Mouse (Mus musculus): ENCODE results near the gene Add3. TPM values are rescaled to one million over a fixed set of nuclear protein-coding genes. Genes with fewer than 3 reads are reported as not detected.
"Not testable (repeated sequence)": the region's sequence is repeated elsewhere in the genome, so short reads cannot be mapped to it uniquely, and the experiment has no call there.

Gene Add3
- polyA plus RNA-seq, 1 experiment from 2014 or later, result 48.5 TPM

DNA sequence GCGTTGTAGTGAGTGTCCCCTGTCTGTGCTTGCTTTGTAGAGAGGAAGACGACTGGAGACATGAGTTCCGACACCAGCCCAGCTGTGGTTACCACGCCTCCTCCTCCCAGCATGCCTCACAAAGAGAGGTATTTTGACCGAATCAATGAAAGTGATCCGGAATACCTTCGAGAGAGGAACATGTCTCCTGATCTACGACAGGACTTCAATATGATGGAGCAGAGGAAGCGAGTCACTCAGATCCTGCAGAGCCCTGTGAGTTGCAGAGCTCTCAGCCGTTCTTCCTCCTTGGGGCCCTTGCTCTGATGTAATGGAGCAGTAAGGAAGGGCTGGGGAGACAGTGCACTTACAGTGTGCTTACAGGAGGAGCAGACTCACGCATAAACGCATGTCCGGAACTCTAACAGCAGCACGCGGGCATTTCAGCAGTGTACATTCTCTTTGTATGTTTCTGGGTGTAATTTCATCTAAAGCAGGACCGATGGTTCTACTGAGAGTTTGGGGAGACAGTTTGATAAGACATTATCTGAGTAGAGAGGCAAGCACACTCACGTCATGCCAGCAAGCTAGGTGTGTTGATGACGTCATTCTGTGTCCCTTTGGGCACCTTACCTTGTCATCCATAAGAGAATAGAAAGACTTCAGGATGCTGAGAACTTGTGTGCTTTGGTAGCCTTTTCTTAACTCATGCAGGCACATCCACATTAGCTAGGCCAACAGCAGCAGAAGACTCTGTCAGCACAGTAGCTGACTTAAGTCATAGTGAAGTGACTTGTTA lies 76.7 kb downstream of the Add3 start:
- Histone ChIP-seq H3K9ac (no peak overlapping the region), H3K4me1 (no peaks in the 10 kb centered on the region), H3K4me3 (replicated peaks) (no peak overlapping the region), H3K27ac (no peak overlapping the region), H3K9me3 (no peaks in the 10 kb centered on the region), H3K27me3 (no peaks in the 10 kb centered on the region), H3K4me2 (no peak overlapping the region), H3K36me3 (replicated peaks) (no peaks in the 10 kb centered on the region)
- WGBS, result 91% methylated on average over 18 of the region's 18 CpGs
- no peak for ATAC-seq (ENCODE audit: low FRiP score)

DNA sequence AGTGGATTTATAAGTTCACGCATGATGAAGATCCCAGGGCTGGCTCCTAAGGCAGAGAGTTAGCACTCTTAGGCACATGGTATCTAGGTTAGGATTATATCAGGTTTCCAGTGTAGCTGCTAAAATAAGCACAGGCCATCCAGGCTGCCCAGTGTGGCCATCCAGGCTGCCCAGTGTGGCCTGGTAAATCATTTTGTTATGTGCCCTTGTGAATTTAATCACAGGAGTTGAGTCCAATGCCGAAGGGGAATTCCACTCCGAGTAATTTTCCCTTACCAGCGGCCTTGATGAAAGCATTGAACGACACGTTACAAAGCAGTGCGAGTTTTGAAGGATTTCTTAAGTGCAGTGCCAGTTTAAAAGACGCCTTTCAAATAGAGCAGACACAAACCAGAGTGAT lies 77.6 kb downstream of the Add3 start:
- no peak for ATAC-seq (ENCODE audit: low FRiP score)
- no peak overlapping the region for H3K27ac ChIP-seq
- H3K9ac ChIP-seq, result no peak overlapping the region
- H3K4me1 ChIP-seq, result no peaks in the 10 kb centered on the region
- no peaks in the 10 kb centered on the region for H3K27me3 ChIP-seq
- 84% methylated on average over 8 of the region's 8 CpGs for WGBS
- no peaks in the 10 kb centered on the region for H3K9me3 ChIP-seq
- H3K4me3 ChIP-seq (replicated peaks), result no peak overlapping the region
- no peaks in the 10 kb centered on the region for H3K36me3 ChIP-seq (replicated peaks)
- no peak overlapping the region for H3K4me2 ChIP-seq

DNA sequence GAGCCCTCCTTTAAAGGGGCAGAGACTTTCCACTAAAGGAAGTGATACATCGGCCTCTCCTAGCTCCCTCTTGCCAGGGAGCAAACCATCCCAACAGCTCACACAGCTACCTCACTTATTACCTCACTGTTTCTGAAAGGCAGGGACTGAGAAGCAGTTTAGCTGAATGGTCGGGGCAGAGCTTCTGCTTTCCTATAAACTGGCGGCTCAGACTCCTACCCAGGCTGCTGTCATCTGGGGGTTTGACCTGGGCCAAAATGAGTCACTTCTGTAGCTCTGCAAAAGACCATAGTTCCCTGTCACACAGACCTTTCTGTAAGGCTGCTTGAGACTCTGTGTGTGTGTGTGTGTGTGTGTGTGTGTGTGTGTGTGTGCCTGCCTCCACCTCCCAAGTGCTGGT lies 79.1 kb downstream of the Add3 start:
- H3K4me2 ChIP-seq, result no peak overlapping the region
- no peaks in the 10 kb centered on the region for H3K9me3 ChIP-seq
- H3K27me3 ChIP-seq, result no peaks in the 10 kb centered on the region
- H3K36me3 ChIP-seq (replicated peaks), result no peaks in the 10 kb centered on the region
- 92% methylated on average over 3 of the region's 3 CpGs for WGBS
- H3K4me3 ChIP-seq (replicated peaks), result no peak overlapping the region
- no peaks in the 10 kb centered on the region for H3K4me1 ChIP-seq
- no peak overlapping the region for H3K27ac ChIP-seq
- H3K9ac ChIP-seq, result no peak overlapping the region
- ATAC-seq (ENCODE audit: low FRiP score), result no peak

DNA sequence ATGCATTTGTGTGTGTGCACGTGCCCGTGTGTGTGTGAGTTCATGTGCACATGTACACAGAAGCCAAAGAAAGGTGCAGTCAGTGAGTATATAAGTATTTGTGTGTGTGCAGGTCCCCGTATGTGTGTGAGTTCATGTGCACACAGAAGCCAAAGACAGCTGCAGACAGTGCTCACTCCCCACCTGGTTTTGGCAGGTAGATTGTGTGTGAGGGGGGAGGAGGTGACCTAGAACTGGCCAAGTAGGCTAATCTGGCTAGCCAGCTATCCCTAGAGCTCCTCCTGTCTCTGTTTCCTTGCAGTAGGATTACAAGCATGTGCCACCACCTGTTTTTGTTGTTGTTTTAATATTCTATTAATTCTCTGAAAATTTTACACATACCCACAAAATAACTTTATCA lies 80.9 kb downstream of the Add3 start:
- no peak overlapping the region for H3K4me3 ChIP-seq (replicated peaks)
- H3K4me1 ChIP-seq, result no peaks in the 10 kb centered on the region
- H3K4me2 ChIP-seq, result no peak overlapping the region
- WGBS, result 94% methylated on average over 3 of the region's 3 CpGs
- H3K9ac ChIP-seq, result no peak overlapping the region
- no peaks in the 10 kb centered on the region for H3K27me3 ChIP-seq
- no peaks in the 10 kb centered on the region for H3K36me3 ChIP-seq (replicated peaks)
- H3K27ac ChIP-seq, result no peak overlapping the region
- no peaks in the 10 kb centered on the region for H3K9me3 ChIP-seq
- ATAC-seq (ENCODE audit: low FRiP score), result no peak

DNA sequence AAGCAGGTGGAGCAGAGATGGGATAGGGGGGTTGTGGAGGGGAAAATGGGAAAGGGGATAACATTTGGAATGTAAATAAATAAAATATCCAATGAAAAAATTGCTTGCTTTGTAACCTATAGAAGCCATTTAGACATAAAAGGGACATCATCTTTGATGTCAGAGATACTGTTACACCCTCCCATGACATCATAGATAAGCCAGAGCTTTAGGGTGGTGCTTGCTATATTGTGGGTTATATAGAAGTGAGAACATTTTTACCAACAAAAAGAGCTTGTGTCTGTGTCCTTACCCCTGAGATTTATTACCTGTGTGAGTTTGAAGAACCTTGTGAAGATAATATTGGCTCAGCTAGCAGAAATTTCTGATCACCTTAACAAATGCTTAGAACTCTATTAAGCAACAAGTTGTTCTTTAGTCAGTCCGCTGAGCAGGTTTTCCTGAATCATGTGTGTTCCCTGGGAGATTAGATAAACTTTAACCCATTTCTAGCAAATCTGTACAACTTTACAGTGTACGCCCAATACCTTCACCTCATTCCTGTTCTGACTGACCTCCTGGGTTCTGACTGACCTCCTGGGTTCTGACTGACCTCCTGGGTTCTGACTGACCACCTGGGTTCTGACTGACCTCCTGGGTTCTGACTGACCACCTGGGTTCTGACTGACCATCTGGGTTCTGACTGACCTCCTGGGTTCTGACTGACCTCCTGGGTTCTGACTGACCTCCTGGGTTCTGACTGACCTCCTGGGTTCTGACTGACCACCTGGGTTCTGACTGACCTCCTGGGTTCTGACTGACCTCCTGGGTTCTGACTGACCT lies 85.2 kb downstream of the Add3 start:
- not testable (repeated sequence) for H3K4me3 ChIP-seq (replicated peaks); ATAC-seq (ENCODE audit: low FRiP score); H3K27ac ChIP-seq; H3K9ac ChIP-seq; H3K4me2 ChIP-seq; H3K36me3 ChIP-seq (replicated peaks); H3K4me1 ChIP-seq; H3K9me3 ChIP-seq; H3K27me3 ChIP-seq
- WGBS, result 91% methylated on average over 2 of the region's 2 CpGs

DNA sequence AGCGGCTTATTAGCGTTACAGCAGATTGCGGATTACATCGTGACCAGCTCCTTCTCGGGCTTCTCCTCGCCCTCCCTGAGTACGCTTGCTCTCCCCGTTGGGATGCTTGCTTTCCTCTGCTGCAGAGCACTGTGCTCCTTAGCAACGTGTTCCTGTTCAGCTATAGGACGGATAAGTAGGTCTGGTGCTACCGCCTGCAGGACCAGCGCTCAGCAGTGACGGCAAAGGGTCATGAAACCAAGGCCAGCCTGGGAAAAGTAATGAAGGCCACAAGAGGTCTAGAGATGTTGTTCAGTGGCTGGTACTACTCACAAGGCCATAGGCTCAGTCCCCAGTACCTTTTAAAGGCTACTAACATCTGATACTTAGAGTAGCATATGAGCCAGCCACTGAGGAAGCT lies 86.4 kb downstream of the Add3 start:
- Histone ChIP-seq H3K27ac (no peak overlapping the region), H3K9me3 (no peaks in the 10 kb centered on the region), H3K27me3 (no peaks in the 10 kb centered on the region), H3K4me3 (replicated peaks) (no peak overlapping the region), H3K9ac (no peak overlapping the region), H3K36me3 (replicated peaks) (peaks cover 3% of the 10 kb centered on the region; the same call in 1 of the 2 replicates), H3K4me1 (no peaks in the 10 kb centered on the region), H3K4me2 (no peak overlapping the region)
- WGBS, result 93% methylated on average over 13 of the region's 13 CpGs
- no peak for ATAC-seq (ENCODE audit: low FRiP score)

DNA sequence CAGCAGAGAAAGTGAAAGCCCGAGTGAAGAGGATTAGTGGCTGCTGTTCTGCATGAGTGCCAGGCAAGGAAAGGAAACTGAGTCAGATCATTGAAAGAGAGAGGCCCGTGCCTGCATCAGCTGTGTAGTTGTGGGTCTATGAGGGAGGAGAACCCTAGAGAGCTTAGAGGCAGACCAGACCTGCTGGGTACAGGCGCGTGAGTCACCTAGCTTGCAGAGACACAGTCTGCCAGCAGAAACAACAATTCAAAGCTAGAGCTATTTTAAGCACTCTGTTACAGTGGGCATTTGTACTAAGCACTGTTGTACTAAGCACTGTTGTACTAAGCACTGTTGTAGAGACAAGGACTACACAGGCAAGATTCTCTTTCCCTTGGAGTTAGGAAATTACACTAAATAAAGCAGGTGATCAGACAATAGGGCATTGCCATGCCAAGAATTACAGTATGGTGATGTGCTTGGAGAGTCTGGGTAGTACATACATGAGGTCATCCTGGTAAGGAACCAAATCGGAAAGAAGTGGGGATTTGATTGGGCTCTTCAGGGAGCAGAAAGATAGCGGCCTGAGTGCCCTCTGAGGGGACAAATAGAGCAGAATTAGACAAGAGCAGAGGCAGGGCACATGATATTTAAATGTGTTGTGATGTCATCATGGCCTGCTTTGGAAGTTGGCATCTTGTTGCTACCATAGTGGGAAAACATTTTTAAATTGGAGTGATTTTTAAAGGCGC lies 88.0 kb downstream of the Add3 start:
- Histone ChIP-seq H3K27me3 (no peaks in the 10 kb centered on the region), H3K9ac (no peak overlapping the region), H3K4me2 (no peak overlapping the region), H3K9me3 (no peaks in the 10 kb centered on the region), H3K4me3 (replicated peaks) (no peak overlapping the region), H3K4me1 (no peaks in the 10 kb centered on the region), H3K27ac (no peak overlapping the region), H3K36me3 (replicated peaks) (peaks cover 12% of the 10 kb centered on the region)
- no peak for ATAC-seq (ENCODE audit: low FRiP score)
- WGBS, result 87% methylated on average over 7 of the region's 7 CpGs

DNA sequence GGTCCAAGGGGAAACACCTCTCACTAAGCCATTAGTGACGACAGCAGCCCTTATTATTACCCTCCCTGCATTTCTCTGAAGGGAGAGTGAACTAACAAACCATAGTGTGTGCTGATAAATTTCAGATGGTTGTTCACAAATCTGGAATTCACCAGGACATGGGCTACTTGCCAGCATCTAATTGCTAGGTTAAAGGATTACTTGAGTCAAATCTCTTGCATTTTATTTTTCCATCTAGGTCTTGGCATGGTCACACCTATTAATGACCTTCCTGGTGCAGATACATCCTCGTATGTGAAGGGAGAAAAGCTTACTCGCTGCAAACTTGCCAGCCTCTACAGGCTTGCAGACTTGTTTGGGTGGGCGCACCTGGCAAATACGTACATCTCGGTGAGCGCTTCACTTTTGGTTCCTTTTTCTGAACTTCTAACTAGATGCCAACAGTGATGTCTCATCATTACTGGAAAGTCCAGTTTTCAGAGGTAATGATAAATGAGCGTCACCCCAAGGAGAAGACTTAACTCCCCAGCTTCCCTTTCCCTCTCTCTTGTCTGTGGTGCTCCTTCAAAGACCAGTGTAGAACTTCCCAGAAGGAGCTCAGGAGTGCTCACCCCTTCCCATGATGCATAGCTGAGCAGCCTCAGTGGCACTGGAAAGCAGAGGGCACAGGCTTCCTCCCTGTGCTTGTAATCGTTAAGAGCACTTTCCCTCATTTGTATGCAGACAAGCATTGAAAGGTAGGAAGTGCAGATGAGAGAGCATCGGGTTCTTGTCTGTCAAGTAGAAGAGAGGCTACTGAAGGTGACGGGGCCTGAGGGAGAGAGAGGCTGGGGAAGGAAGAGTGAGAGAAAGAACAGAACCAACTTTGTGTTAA lies 90.9 kb downstream of the Add3 start:
- Histone ChIP-seq H3K4me3 (replicated peaks) (no peak overlapping the region), H3K36me3 (replicated peaks) (peaks cover 24% of the 10 kb centered on the region), H3K4me2 (no peak overlapping the region), H3K27me3 (no peaks in the 10 kb centered on the region), H3K4me1 (no peaks in the 10 kb centered on the region), H3K27ac (no peak overlapping the region), H3K9ac (no peak overlapping the region), H3K9me3 (no peaks in the 10 kb centered on the region)
- 77% methylated on average over 11 of the region's 11 CpGs for WGBS
- ATAC-seq (ENCODE audit: low FRiP score), result no peak

DNA sequence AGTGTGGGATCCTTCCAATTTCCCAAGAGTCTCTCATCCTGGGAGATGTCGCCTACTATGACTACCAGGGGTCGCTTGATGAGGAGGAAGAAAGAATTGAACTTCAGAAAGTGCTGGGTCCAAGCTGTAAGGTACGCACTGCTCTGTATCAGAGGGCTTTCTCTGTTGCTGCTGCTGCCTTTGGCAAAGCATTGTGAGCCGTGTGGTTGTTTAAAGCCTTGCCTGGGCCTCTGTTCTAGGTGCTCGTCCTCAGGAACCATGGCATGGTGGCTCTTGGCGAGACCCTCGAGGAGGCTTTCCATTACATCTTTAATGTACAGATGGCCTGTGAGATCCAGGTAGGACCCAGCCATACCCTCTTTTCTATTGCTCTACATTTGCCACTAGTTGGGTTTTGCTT lies 93.3 kb downstream of the Add3 start:
- WGBS, result 92% methylated on average over 7 of the region's 7 CpGs
- Histone ChIP-seq H3K4me3 (replicated peaks) (no peak overlapping the region), H3K9ac (no peak overlapping the region), H3K27me3 (no peaks in the 10 kb centered on the region), H3K27ac (no peak overlapping the region), H3K4me1 (no peaks in the 10 kb centered on the region), H3K36me3 (replicated peaks) (peaks cover 39% of the 10 kb centered on the region), H3K4me2 (no peak overlapping the region), H3K9me3 (no peaks in the 10 kb centered on the region)
- no peak for ATAC-seq (ENCODE audit: low FRiP score)

DNA sequence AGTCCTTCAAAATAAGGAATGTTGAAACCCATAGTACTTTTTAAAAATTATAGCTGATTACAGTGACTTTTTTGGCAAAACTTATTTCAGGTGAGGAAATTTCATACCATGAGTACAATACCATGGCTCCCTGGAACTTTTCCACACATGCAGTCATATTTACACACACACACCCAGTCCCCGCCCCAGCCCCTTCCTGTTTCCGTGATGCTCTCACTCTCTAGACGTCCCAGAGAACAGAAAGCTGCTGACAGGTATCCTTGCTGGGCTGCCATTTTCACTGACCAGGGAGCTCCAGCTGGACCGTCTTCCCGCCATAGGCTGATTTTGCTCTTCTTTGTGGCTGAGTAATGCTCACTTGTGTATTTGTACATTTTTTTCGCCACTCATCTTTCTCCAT lies 101.6 kb downstream of the Add3 start:
- H3K27me3 ChIP-seq, result no peaks in the 10 kb centered on the region
- H3K36me3 ChIP-seq (replicated peaks), result peaks cover 24% of the 10 kb centered on the region
- H3K4me2 ChIP-seq, result no peak overlapping the region
- no peak for ATAC-seq (ENCODE audit: low FRiP score)
- H3K4me3 ChIP-seq (replicated peaks), result no peak overlapping the region
- WGBS, result 88% methylated on average over 6 of the region's 6 CpGs
- H3K4me1 ChIP-seq, result no peaks in the 10 kb centered on the region
- no peak overlapping the region for H3K9ac ChIP-seq
- H3K9me3 ChIP-seq, result no peaks in the 10 kb centered on the region
- no peak overlapping the region for H3K27ac ChIP-seq

DNA sequence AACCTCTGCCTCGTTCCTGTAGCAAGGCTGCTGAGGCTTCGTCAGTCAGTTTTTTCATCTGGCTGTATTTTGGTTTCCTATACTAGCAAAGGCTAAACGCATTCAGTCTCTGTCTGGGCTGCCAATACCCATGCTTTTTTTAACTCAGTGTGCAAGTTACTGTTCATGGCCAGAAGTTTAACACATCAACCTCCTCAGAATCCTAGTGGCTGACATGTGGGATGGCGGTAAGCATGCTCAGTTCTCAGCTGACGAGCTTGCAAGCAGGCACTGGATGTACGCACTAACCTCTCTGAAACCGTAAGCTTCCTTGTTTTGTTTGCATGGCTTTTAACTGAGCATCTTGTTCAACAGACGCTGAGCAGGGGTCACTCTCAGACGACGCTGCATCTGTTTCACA lies 103.7 kb downstream of the Add3 start:
- no peak overlapping the region for H3K4me2 ChIP-seq
- WGBS, result 86% methylated on average over 10 of the region's 10 CpGs
- no peak overlapping the region for H3K4me3 ChIP-seq (replicated peaks)
- H3K9ac ChIP-seq, result no peak overlapping the region
- no peaks in the 10 kb centered on the region for H3K27me3 ChIP-seq
- ATAC-seq (ENCODE audit: low FRiP score), result no peak
- H3K9me3 ChIP-seq, result no peaks in the 10 kb centered on the region
- no peak overlapping the region for H3K27ac ChIP-seq
- H3K36me3 ChIP-seq (replicated peaks), result peaks cover 8% of the 10 kb centered on the region
- H3K4me1 ChIP-seq, result peaks cover 3% of the 10 kb centered on the region

DNA sequence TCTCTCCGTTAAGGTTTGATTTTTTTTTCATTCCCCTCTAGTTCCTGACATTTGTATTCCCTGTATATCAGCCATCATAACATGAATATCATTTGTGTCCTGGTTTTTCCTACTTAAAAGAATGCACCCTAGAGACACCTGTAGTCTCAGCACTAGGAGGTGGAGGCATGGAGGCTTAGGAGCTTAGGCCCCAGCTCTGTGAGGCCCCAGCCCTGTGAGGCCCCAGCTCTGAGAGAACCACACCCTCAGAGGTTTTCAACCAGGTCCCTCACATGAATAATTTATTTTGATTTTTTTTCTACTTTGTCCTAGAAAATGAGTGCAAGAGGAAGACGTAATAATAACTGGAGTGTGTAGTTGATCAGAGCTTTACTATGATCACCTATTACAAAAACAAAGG lies 107.3 kb downstream of the Add3 start:
- H3K9me3 ChIP-seq, result no peaks in the 10 kb centered on the region
- H3K4me1 ChIP-seq, result peaks cover 3% of the 10 kb centered on the region
- H3K27me3 ChIP-seq, result no peaks in the 10 kb centered on the region
- H3K4me2 ChIP-seq, result no peak overlapping the region
- H3K36me3 ChIP-seq (replicated peaks), result peaks cover under 1% of the 10 kb centered on the region; the same call in 1 of the 2 replicates
- H3K4me3 ChIP-seq (replicated peaks), result no peak overlapping the region
- no peak overlapping the region for H3K27ac ChIP-seq
- 64% methylated on average over 2 of the region's 2 CpGs for WGBS
- ATAC-seq (ENCODE audit: low FRiP score), result no peak
- no peak overlapping the region for H3K9ac ChIP-seq
